Mouse (Mus musculus): Measurements from ENCODE around the gene H2al1a. TPM values are rescaled to one million over a fixed set of nuclear protein-coding genes. Genes with fewer than 3 reads are reported as not detected.

H2al1a gene
- polyA plus RNA-seq, 1 experiment from 2014 or later: not detected

DNA sequence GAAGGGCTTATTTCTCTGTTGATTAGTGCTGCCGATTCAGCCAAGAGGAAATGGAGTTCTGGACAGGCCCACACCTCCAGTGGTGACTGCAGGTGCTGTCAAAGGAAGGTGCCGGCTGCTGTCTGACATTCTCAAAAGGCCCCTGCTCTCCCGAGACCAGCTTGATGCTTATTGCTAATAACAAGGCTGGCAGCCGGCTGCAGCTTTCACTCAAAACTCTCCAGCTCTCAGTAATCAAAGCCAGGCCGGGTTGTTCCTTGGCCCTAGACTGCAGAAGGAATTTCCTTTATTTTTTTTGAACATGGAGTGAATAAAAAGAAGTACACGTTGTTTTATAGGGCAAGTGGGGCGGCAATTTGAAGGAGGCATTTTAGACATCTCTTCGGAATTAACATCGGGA is 46.7 kb downstream of the H2al1a start:
- H3K9ac ChIP-seq: no peak overlapping the region
- H3K4me1 ChIP-seq (replicated peaks): no peaks in the 10 kb centered on the region
- no peak overlapping the region for H3K27ac ChIP-seq (replicated peaks)
- no peak overlapping the region for H3K4me3 ChIP-seq (replicated peaks)
- ATAC-seq (ENCODE audit: insufficient read depth): no peak
- H3K4me2 ChIP-seq: no peak overlapping the region
- H3K27me3 ChIP-seq: no peaks in the 10 kb centered on the region
- H3K9me3 ChIP-seq (replicated peaks): no peaks in the 10 kb centered on the region
- WGBS (ENCODE audit: insufficient replicate concordance): 66% methylated on average over 9 of the region's 9 CpGs
- no peaks in the 10 kb centered on the region for H3K36me3 ChIP-seq (replicated peaks)

DNA sequence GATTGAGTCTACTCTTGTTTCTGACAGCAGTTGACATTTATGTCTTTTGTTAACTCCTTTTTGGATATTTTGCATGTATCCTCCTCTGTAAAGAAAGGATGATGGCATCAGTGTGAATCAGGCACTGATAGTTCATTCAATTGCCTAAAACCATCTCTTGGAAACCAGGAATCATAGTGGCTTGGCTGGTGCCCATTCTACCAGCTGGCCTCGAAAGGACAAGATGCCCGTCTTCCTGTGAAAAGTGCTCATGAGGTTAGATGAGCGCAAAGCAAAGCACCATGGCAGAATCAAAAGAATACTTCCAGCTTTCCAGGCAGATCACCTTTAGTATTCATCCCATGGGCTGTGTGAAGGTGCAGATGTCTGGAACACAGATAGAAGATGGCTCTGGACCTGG is 47.7 kb downstream of the H2al1a start:
- H3K4me3 ChIP-seq (replicated peaks): no peak overlapping the region
- no peak for ATAC-seq (ENCODE audit: insufficient read depth)
- no peak overlapping the region for H3K27ac ChIP-seq (replicated peaks)
- H3K4me2 ChIP-seq: no peak overlapping the region
- H3K36me3 ChIP-seq (replicated peaks): no peaks in the 10 kb centered on the region
- WGBS (ENCODE audit: insufficient replicate concordance): 72% methylated on average over 3 of the region's 3 CpGs
- no peak overlapping the region for H3K9ac ChIP-seq
- no peaks in the 10 kb centered on the region for H3K27me3 ChIP-seq
- H3K9me3 ChIP-seq (replicated peaks): no peaks in the 10 kb centered on the region
- H3K4me1 ChIP-seq (replicated peaks): no peaks in the 10 kb centered on the region

Other genes with a start within 250 kb of the H2al1a start
- gene H2al1b, start 3.2 kb downstream of the H2al1a start, polyA plus RNA-seq (2015; fragmentation: Nextera tagmentation; extraction: Ambion mirVana): not detected in 2 replicates
- not detected in 2 replicates for gene H2al1c, start 6.4 kb downstream of the H2al1a start, polyA plus RNA-seq (2015; fragmentation: Nextera tagmentation; extraction: Ambion mirVana)
- gene H2al1d, start 9.6 kb downstream of the H2al1a start, polyA plus RNA-seq (2015; fragmentation: Nextera tagmentation; extraction: Ambion mirVana): not detected in 2 replicates
- gene H2al1e, start 12.7 kb downstream of the H2al1a start, polyA plus RNA-seq (2015; fragmentation: Nextera tagmentation; extraction: Ambion mirVana): not detected in 2 replicates
- not detected in 2 replicates for gene H2al1f, start 15.9 kb downstream of the H2al1a start, polyA plus RNA-seq (2015; fragmentation: Nextera tagmentation; extraction: Ambion mirVana)
- not detected in 2 replicates for gene H2al1g, start 19.0 kb downstream of the H2al1a start, polyA plus RNA-seq (2015; fragmentation: Nextera tagmentation; extraction: Ambion mirVana)
- gene H2al1h, start 22.2 kb downstream of the H2al1a start, polyA plus RNA-seq (2015; fragmentation: Nextera tagmentation; extraction: Ambion mirVana): not detected in 2 replicates
- not detected in 2 replicates for gene H2al1i, start 25.4 kb downstream of the H2al1a start, polyA plus RNA-seq (2015; fragmentation: Nextera tagmentation; extraction: Ambion mirVana)
- gene H2al1j, start 28.6 kb downstream of the H2al1a start, polyA plus RNA-seq (2015; fragmentation: Nextera tagmentation; extraction: Ambion mirVana): not detected in 2 replicates